Mouse (Mus musculus) heart, embryonic 11.5 days (tissue): ENCODE measurements around the gene Ica1l. TPM values are rescaled to one million over a fixed set of nuclear protein-coding genes. Genes with fewer than 3 reads are reported as not detected.

Source experiments
- ATAC-seq: fragments of 200-750 bp; cut with Nextera tagmentation; replicated peaks from 2 replicates; pipeline ENCODE4 v1.8.0; 2017; ENCODE audit warnings: moderate library complexity; ENCODE audit not compliant: insufficient number of reproducible peaks, low FRiP score, low TSS enrichment
- H3K27ac ChIP-seq: fragments of 300-500 bp; sonication (generic); 2 replicates; pipeline ENCODE4 v1.5.1; 2014; ENCODE audit warnings: mild to moderate bottlenecking, low read depth, low read length
- H3K27me3 ChIP-seq: fragments of 300-500 bp; sonication (generic); 2 replicates; pipeline ENCODE4 v1.6.1; 2014; ENCODE audit warnings: mild to moderate bottlenecking, low read length, mixed read lengths; ENCODE audit not compliant: control insufficient read depth, insufficient read depth
- H3K36me3 ChIP-seq: fragments of 300-500 bp; sonication (generic); 2 replicates; pipeline ENCODE4 v1.6.1; 2014; ENCODE audit warnings: mild to moderate bottlenecking, low read length, moderate library complexity, mixed read lengths; ENCODE audit not compliant: control insufficient read depth, insufficient read depth
- H3K4me1 ChIP-seq: fragments of 300-500 bp; sonication (generic); 2 replicates; pipeline ENCODE4 v1.6.1; 2014; ENCODE audit warnings: low read length; ENCODE audit not compliant: control insufficient read depth, insufficient read depth
- H3K4me2 ChIP-seq: fragments of 300-500 bp; sonication (generic); 2 replicates; pipeline ENCODE4 v1.6.1; 2014; ENCODE audit warnings: mild to moderate bottlenecking, moderate library complexity
- H3K4me3 ChIP-seq: fragments of 300-500 bp; sonication (generic); 2 replicates; pipeline ENCODE4 v1.5.1; 2014; ENCODE audit warnings: low read depth, low read length
- H3K9ac ChIP-seq: fragments of 300-500 bp; sonication (generic); 2 replicates; pipeline ENCODE4 v1.6.1; 2014; ENCODE audit warnings: mild to moderate bottlenecking, low read depth, low read length, moderate library complexity
- H3K9me3 ChIP-seq: fragments of 300-500 bp; sonication (generic); replicated peaks from 2 replicates; pipeline ENCODE4 v1.6.1; 2016; ENCODE audit warnings: low read length; ENCODE audit not compliant: control insufficient read depth
- WGBS: fragments of 180-500 bp; shearing (Covaris S2); extraction: QIAGEN DNeasy Blood & Tissue Kit; methylation state at CpG from one replicate; pipeline ENCODE4 v1.1.7; 2014; ENCODE audit not compliant: insufficient replicate concordance; 5-methylcytosine and 5-hydroxymethylcytosine counted together
- polyA plus RNA-seq: library from polyadenylated mRNA; unstranded; fragments of >200 nt; fragmentation: Nextera tagmentation; extraction: Ambion mirVana; gene quantifications from 2 replicates; pipeline ENCODE4 v1.2.1, GENCODE M21; 2014

The Ica1l gene
- polyA plus RNA-seq, 1 experiment from 2014 or later = 0.74 TPM

DNA sequence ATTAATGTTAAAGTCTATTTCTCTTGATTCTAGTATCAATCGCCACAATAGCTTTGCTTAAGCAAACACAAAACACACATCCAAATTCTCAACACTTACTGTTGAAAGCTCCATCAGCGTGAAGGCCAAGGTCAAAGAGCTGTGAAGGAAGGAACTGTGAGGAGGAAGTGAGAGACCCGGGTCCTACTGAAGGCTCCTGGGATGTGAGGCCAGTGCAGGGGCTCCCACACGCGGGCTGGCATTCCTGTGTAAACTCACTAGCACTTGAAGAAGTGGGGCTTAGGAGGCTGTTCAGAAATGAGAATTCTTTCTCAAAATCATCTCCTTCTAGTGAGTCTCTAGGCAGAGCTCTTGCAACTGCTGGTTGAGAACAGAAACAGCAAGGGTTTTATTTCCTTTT lies 45.6 kb downstream of the Ica1l start:
- H3K4me2 ChIP-seq = no peak overlapping the region

GRCm38 (mm10) chr1:59995646-59996045 lies 47.3 kb downstream of the Ica1l start:
- Histone ChIP-seq H3K27me3 (no peaks in the 10 kb centered on the region), H3K4me3 (no peak overlapping the region), H3K27ac (no peak overlapping the region), H3K9ac (no peak overlapping the region), H3K9me3 (no peaks in the 10 kb centered on the region), H3K4me1 (no peaks in the 10 kb centered on the region), H3K4me2 (no peak overlapping the region), H3K36me3 (no peaks in the 10 kb centered on the region)
- no peak for ATAC-seq
- WGBS = 40% methylated on average over 3 of the region's 3 CpGs

More for the DNA sequence above, 45.6 kb downstream of the Ica1l start:
- ATAC-seq = no peak
- Histone ChIP-seq H3K27ac (no peak overlapping the region), H3K9me3 (no peaks in the 10 kb centered on the region), H3K4me1 (no peaks in the 10 kb centered on the region), H3K4me3 (no peak overlapping the region), H3K36me3 (no peaks in the 10 kb centered on the region), H3K27me3 (no peaks in the 10 kb centered on the region), H3K9ac (no peak overlapping the region)
- 46% methylated on average over 5 of the region's 5 CpGs for WGBS

GRCm38 (mm10) chr1:59987399-59988040 lies 55.5 kb downstream of the Ica1l start:
- no peaks in the 10 kb centered on the region for H3K27me3 ChIP-seq
- H3K36me3 ChIP-seq = 0 out of 2 replicates have a peak, but pooled peaks cover 2% of the 10 kb centered on the region
- no peak overlapping the region for H3K9ac ChIP-seq
- ATAC-seq = no peak
- H3K9me3 ChIP-seq = no peaks in the 10 kb centered on the region
- no peak overlapping the region for H3K4me3 ChIP-seq
- 87% methylated on average over 3 of the region's 3 CpGs for WGBS
- H3K4me1 ChIP-seq = no peaks in the 10 kb centered on the region
- no peak overlapping the region for H3K4me2 ChIP-seq
- H3K27ac ChIP-seq = no peak overlapping the region

DNA sequence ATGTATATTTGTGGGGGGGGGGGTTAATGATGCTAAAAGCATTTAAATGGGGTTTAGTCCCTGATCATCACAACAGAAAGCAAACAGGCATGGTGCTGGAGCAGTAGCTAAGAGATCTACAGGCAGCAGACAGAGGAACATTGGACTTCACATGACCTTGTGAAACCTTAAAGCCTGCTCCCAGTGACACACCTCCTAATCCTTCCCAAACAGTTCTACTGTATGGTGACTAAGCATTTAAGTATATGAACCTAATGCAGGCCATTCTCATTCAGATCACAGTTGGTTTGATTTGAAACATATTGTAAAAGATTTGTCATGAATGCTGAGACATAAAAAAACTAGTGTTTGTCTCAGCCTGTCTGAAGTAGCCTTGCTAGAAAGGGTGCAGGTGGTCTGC lies 56.4 kb downstream of the Ica1l start:
- Histone ChIP-seq H3K27me3 (no peaks in the 10 kb centered on the region), H3K4me2 (no peak overlapping the region), H3K36me3 (0 out of 2 replicates have a peak, but pooled peaks cover 2% of the 10 kb centered on the region), H3K4me3 (no peak overlapping the region), H3K9me3 (no peaks in the 10 kb centered on the region), H3K9ac (no peak overlapping the region), H3K27ac (no peak overlapping the region), H3K4me1 (no peaks in the 10 kb centered on the region)
- no peak for ATAC-seq

DNA sequence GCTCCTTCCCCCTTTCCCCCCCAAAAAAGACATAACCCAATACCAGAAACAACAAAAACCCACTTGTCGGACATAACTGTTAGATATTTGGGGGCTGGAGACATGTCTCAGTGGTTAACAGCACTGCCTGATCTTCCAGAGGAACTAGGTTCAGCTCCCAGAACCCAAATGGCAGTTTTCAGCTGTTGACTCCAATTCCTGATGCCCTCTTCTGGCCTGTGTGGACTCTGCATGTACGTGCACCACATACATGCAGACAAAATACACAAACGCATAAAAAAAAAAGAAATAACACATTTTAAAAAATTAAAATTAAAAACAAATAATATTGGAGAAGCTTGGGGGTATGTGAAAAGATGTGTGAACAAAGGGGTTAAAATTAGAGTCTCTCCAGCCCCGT lies 75.7 kb downstream of the Ica1l start:
- H3K9me3 ChIP-seq = no peaks in the 10 kb centered on the region
- no peaks in the 10 kb centered on the region for H3K36me3 ChIP-seq
- no peaks in the 10 kb centered on the region for H3K27me3 ChIP-seq
- ATAC-seq = no peak
- no peak overlapping the region for H3K4me3 ChIP-seq
- no peak overlapping the region for H3K9ac ChIP-seq
- no peaks in the 10 kb centered on the region; the same call in 1 of the 2 replicates for H3K4me1 ChIP-seq
- no peak overlapping the region for H3K27ac ChIP-seq
- WGBS = 82% methylated on average over 4 of the region's 4 CpGs
- no peak overlapping the region for H3K4me2 ChIP-seq

- Histone ChIP-seq H3K4me1 (no peaks in the 10 kb centered on the region; the same call in 1 of the 2 replicates), H3K9ac (no peak overlapping the region), H3K27ac (no peak overlapping the region), H3K36me3 (no peaks in the 10 kb centered on the region), H3K27me3 (no peaks in the 10 kb centered on the region), H3K4me3 (no peak overlapping the region), H3K9me3 (no peaks in the 10 kb centered on the region), H3K4me2 (no peak overlapping the region)
- ATAC-seq = no peak
- 51% methylated on average over 6 of the region's 6 CpGs for WGBS
Measured at GRCm38 (mm10) chr1:59966171-59966785, 76.7 kb downstream of the Ica1l start.

GRCm38 (mm10) chr1:59959941-59960340 lies 83.0 kb downstream of the Ica1l start:
- Histone ChIP-seq H3K27ac (no peak overlapping the region), H3K36me3 (no peaks in the 10 kb centered on the region), H3K27me3 (no peaks in the 10 kb centered on the region), H3K9me3 (no peaks in the 10 kb centered on the region), H3K4me1 (no peaks in the 10 kb centered on the region), H3K4me3 (no peak overlapping the region), H3K4me2 (no peak overlapping the region), H3K9ac (no peak overlapping the region)
- 60% methylated on average over 1 of the region's 1 CpGs for WGBS
- ATAC-seq = no peak

- ATAC-seq = no peak
- Histone ChIP-seq H3K9ac (no peak overlapping the region), H3K9me3 (no peaks in the 10 kb centered on the region), H3K4me3 (no peak overlapping the region), H3K27me3 (no peaks in the 10 kb centered on the region), H3K36me3 (no peaks in the 10 kb centered on the region), H3K4me1 (no peaks in the 10 kb centered on the region), H3K4me2 (no peak overlapping the region), H3K27ac (no peak overlapping the region)
- 69% methylated on average over 3 of the region's 3 CpGs for WGBS
Measured at GRCm38 (mm10) chr1:59957206-59957605, 85.8 kb downstream of the Ica1l start.

DNA sequence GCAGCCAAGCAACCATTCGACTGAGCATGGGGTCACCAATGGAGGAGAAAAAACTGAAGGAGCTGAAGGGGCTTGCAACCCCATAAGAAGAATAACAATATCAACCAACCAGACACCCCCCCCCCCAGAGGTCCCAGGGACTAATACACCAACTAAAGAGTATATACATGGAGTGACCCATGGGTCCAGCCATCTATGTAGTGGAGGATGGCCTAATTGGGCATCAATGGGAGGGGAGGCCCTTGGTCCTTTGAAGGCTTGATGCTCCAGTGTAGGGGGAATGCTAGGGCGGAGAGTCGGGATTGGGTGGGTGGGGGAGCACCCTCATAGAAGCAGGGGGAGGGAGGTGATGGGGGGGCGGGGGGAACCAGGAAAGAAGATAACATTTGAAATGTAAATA lies 95.5 kb downstream of the Ica1l start:
- Histone ChIP-seq H3K4me2 (no peak overlapping the region), H3K4me3 (no peak overlapping the region), H3K4me1 (peaks cover 7% of the 10 kb centered on the region; the same call in 1 of the 2 replicates), H3K9ac (no peak overlapping the region), H3K27ac (no peak overlapping the region), H3K9me3 (no peaks in the 10 kb centered on the region), H3K27me3 (no peaks in the 10 kb centered on the region), H3K36me3 (no peaks in the 10 kb centered on the region)
- 91% methylated on average over 4 of the region's 4 CpGs for WGBS
- ATAC-seq = no peak
